13 mouse cellular contexts compared by ENCODE assay signal in the genomic region with DNA sequence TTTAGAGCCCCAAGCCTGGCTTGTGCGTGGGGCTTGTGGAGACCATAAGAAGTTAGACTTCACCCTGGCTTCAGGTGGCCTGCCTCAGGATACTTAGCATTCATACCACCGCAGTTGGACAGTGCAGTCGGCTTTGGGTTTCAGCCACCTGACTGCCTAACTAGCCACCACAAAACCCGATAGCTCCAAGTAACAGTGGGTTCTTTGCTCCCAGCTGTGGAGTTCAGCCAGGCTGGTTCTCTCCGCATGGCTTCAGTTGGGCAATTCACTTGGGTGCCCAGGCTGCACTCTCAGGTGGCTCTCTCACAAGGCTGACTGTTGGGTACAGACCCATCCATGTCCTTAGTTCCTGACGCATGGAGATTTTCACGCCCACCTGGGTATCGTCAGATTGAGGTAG.
"Had no signal": no experiment of that assay in that cellular context is flagged by ENCODE, and none has a peak within 500 bp of the region (broad histone marks: within the 10 kb centered on the region; RNA-seq: fewer than 3 reads in every experiment).

No protein-coding gene starts in this region.

- H3K4me1 ChIP-seq: midbrain, embryonic 10.5 days; midbrain, embryonic 12.5 days; neural tube, embryonic 13.5 days; neural tube, embryonic 15.5 days had no signal

- ATAC-seq: liver, postnatal 0 days; midbrain, embryonic 16.5 days had no signal

- H3K4me3 ChIP-seq: midbrain, embryonic 10.5 days; midbrain, embryonic 12.5 days; myocyte; neural tube, embryonic 13.5 days; neural tube, embryonic 15.5 days had no signal

- H3K27me3 ChIP-seq: midbrain, embryonic 12.5 days; neural tube, embryonic 13.5 days; neural tube, embryonic 15.5 days had no signal

- H3K4me2 ChIP-seq: lung, embryonic 14.5 days; midbrain, embryonic 12.5 days; neural tube, embryonic 13.5 days; neural tube, embryonic 15.5 days had no signal

- H3K9ac ChIP-seq: liver, postnatal 0 days; lung, embryonic 14.5 days; midbrain, embryonic 12.5 days; neural tube, embryonic 13.5 days; neural tube, embryonic 15.5 days had no signal

- H3K36me3 ChIP-seq: midbrain, embryonic 10.5 days; midbrain, embryonic 12.5 days; neural tube, embryonic 13.5 days; neural tube, embryonic 15.5 days had no signal

- H3K9me3 ChIP-seq: neural tube, embryonic 13.5 days; neural tube, embryonic 15.5 days had no signal

- H3K27ac ChIP-seq: midbrain, embryonic 10.5 days; midbrain, embryonic 12.5 days; neural tube, embryonic 13.5 days; neural tube, embryonic 15.5 days had no signal

- DNase-seq: liver, postnatal 0 days; lung, embryonic 14.5 days; lung, postnatal 10 days; lung, postnatal 4 days; midbrain, embryonic 14.5 days; right cerebral cortex, postnatal 14 days; spleen, adult 18-20 months had no signal
